Mouse (Mus musculus) G1E (cell line): ENCODE data around the gene Gm49358. TPM values are rescaled to one million over a fixed set of nuclear protein-coding genes. Genes with fewer than 3 reads are reported as not detected.

Experiments used
- ATAC-seq: 2 replicates; pipeline ENCODE4 v1.8.0; 2016; ENCODE audit warnings: mild to moderate bottlenecking; ENCODE audit not compliant: insufficient number of reproducible peaks, poor library complexity, low FRiP score, severe bottlenecking; ENCODE audit errors: extremely low read depth
- DNase-seq: peaks from one replicate; pipeline ENCODE4 v3.0.0; 2012; ENCODE audit warnings: low spot score
- H3K27me3 ChIP-seq: 2 replicates; pipeline ENCODE4 v1.6.1; 2012; ENCODE audit warnings: mild to moderate bottlenecking, low read length, inconsistent platforms; ENCODE audit not compliant: insufficient read depth
- H3K36me3 ChIP-seq: replicated peaks from 2 replicates; pipeline ENCODE3; 2012; ENCODE audit warnings: mild to moderate bottlenecking, inconsistent platforms
- H3K4me1 ChIP-seq: 2 replicates; pipeline ENCODE4 v1.6.1; 2012; ENCODE audit warnings: low read depth, low read length, inconsistent platforms, mixed read lengths; ENCODE audit not compliant: insufficient read depth
- H3K4me3 ChIP-seq: 2 replicates; pipeline ENCODE4 v1.5.1; 2012; ENCODE audit warnings: low read depth, mild to moderate bottlenecking, inconsistent platforms, low read length, moderate library complexity, mixed read lengths
- H3K9me3 ChIP-seq: replicated peaks from 2 replicates; pipeline ENCODE4 v1.6.1; 2012; ENCODE audit warnings: inconsistent platforms
- CTCF ChIP-seq: IDR thresholded peaks from 2 replicates; pipeline ENCODE4 v1.5.1; 2012; ENCODE audit warnings: low read depth, low read length, inconsistent platforms, mixed read lengths
- GATA1 ChIP-seq: IDR thresholded peaks from 2 replicates; pipeline ENCODE4 v1.6.1; 2012; ENCODE audit warnings: borderline replicate concordance, low read length, inconsistent platforms, mixed read lengths
- GATA2 ChIP-seq: IDR thresholded peaks from 2 replicates; pipeline ENCODE4 v1.6.1; 2012; ENCODE audit warnings: low read depth, low read length, inconsistent platforms, borderline replicate concordance
- POLR2AphosphoS5 ChIP-seq: IDR thresholded peaks from 2 replicates; pipeline ENCODE4 v1.6.1; 2012; ENCODE audit warnings: low read depth, low read length, inconsistent platforms; ENCODE audit not compliant: insufficient replicate concordance
- TAL1 ChIP-seq: conservative IDR thresholded peaks from 2 replicates; pipeline ENCODE4 v1.6.1; 2012; ENCODE audit warnings: low read depth, low read length, inconsistent platforms, mixed read lengths
- polyA plus RNA-seq: library from polyadenylated mRNA; stranded (reverse); fragments of >175 nt; gene quantifications from 2 replicates; pipeline ENCODE4 v1.2.3, GENCODE M21; 2012
- total RNA-seq, 2 experiments: library from RNA; stranded (forward) in 1 of 2; stranded (reverse) in 1 of 2; fragments of 200-1000 nt in 1 of 2; fragments of >200 nt in 1 of 2; fragmentation: Nextera tagmentation in 1 of 2; gene quantifications; 2 replicates each; pipeline ENCODE4 v1.2.3; 2014 to 2017

The Gm49358 gene
- total and polyA plus RNA-seq, 3 experiments = not detected

DNA sequence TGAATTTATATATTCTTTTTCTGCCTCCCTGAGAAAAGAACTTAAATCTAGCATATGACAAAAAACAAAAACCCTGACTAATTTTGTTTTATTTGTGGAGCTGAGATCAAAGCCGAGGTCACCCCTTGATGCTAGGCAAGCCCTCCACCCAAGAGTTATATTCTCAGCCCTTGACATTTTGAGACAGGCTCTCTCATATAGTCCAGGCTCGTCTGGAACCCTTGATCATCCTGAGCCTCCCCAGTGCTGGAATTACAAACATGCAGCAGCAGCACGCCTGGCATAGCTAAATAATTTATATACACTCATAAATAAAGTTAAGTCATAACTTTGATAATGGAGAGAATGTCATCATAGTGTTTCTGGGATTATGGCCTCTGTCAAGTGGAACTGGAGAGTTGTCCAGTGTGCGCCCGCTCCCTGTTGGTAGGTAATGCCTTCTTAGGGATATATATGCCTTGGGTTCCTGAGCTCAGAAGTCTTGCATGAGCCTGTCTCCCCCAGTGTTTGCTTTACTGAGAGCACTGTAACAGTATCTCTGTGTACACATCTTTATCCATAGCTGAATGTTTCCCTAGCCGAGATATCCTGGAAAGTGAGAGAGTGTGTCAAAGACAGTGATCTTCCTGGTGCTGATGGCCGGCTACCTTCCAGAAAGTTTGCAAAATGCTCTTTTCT is 27.9 kb downstream of the Gm49358 start:
- Histone ChIP-seq H3K9me3 (peaks cover 6% of the 10 kb centered on the region; the same call in 1 of the 2 replicates), H3K4me1 (peaks cover 26% of the 10 kb centered on the region), H3K4me3 (no peak overlapping the region), H3K27me3 (no peaks in the 10 kb centered on the region), H3K36me3 (peaks cover 72% of the 10 kb centered on the region)
- DNase-seq (no peak), ATAC-seq (no peak)
- TF ChIP-seq CTCF (no peak), GATA2 (no peak), POLR2AphosphoS5 (no peak), GATA1 (no peak), TAL1 (no peak)

DNA sequence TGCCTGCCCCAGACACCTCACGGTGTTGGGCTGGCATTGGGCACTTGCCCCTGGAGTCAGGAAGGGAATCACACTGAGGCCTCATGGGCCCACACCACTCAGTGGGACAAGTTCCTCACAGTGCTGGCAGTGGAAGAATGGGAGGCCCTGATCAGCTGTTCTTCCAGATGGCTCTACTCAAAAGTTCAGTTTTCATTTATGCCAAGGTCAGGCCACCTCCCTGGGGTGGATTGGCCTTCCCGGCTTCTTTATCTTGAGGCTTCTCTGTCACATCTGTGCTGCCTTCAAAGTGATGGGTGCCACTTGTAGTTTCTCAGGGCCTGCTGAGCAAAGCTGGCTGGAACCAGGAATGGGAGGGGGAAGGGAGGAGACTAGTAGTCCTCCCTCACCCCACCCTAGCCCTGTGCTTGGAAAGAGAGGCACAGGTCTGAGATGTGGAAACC is 29.8 kb downstream of the Gm49358 start:
- DNase-seq (no peak), ATAC-seq (no peak)
- Histone ChIP-seq H3K4me3 (no peak overlapping the region), H3K27me3 (no peaks in the 10 kb centered on the region), H3K4me1 (peaks cover 20% of the 10 kb centered on the region), H3K36me3 (peaks cover 61% of the 10 kb centered on the region), H3K9me3 (peaks cover 6% of the 10 kb centered on the region; the same call in 1 of the 2 replicates)
- TF ChIP-seq CTCF (no peak), GATA2 (no peak), GATA1 (no peak), POLR2AphosphoS5 (no peak), TAL1 (no peak)

DNA sequence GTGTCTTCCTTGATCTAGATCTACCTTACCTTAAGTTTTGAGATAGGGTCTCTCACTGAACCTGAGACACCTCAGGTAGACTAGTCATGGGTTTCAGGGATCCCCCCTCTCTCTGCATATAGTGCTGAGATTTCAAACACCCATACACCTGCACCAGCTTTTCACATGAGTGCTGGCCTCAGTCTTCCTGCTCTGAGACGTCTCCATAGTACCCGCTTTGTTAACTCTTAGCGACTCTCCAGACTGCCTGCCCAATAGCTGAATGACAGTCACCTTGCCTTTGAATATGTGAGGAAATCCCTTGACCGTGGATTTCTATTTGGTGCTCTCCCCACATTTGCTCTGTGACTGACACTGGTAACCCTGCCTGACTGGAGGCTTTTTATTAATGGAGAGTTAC is 30.4 kb downstream of the Gm49358 start:
- Histone ChIP-seq H3K4me1 (peaks cover 20% of the 10 kb centered on the region), H3K9me3 (peaks cover 6% of the 10 kb centered on the region; the same call in 1 of the 2 replicates), H3K4me3 (no peak overlapping the region), H3K27me3 (no peaks in the 10 kb centered on the region), H3K36me3 (peaks cover 61% of the 10 kb centered on the region)
- no peak for ATAC-seq
- DNase-seq = no peak
- TF ChIP-seq TAL1 = no peak
- no peak for TF ChIP-seq GATA1
- TF ChIP-seq GATA2 = no peak
- TF ChIP-seq POLR2AphosphoS5 = no peak
- TF ChIP-seq CTCF = no peak

DNA sequence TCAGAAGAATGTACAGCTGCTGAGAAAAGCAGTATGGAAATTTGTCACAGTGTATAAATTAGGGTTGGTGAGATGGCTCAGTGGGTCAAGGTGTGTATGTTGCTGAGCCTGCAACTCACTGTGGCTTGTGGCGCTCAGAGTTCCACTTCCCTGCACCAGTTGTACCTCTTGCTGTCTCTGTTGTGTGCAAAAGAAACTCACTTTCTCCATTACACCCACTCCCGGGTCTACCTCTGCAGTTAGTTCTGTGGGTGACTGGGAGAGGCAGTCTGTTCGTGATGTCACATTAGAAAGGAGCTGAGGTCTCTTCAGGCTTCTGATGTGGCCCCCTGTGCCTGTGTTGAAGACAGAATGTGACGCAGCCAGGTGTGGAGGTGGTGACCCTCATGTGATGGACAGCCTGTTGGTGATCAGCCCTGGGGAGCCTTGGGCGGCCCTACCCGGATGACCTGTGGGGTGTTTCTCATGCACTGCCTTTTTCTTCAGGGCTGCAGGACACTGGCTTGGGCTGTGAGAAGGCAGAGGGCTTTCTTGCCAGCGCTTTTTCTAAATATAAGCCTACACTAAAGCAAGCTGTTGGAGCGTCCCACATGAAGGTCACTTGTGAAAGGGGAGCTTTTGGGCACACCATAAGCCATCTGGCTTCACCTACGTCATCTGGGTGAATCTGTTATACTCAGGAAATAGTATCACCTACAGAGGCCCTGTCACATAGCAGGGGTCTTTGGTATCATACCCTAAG is 31.2 kb downstream of the Gm49358 start:
- no peak overlapping the region for H3K4me3 ChIP-seq
- no peaks in the 10 kb centered on the region for H3K27me3 ChIP-seq
- DNase-seq = no peak
- no peak for ATAC-seq
- TF ChIP-seq TAL1 (no peak), CTCF (no peak), GATA2 (no peak), GATA1 (no peak), POLR2AphosphoS5 (no peak)
- peaks cover 6% of the 10 kb centered on the region; the same call in 1 of the 2 replicates for H3K9me3 ChIP-seq
- peaks cover 53% of the 10 kb centered on the region for H3K36me3 ChIP-seq
- H3K4me1 ChIP-seq = peaks cover 17% of the 10 kb centered on the region

DNA sequence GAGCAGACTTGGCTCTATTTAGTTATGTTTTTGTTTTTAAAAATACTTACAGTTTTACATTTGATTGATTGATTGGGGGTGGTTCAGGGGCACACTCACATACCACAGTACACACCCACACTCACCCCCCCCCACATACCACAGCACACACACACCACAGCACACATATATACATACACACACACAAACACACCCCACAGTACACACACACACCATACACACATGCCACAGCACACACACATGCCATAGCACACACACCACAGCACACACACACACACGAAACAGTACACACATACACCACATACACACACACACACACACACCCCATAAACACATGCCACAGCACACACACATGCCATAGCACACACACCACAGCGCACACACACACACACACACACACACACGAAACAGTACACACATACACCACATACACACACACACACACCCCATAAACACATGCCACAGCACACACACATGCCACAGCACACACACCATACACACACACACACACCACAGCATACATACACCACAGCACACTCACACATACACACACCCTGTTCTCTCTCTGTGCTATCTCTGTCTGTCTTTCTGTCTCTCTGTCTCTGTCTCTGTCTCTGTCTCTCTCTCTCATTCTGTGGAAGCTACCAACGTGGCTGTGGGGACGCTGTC is 32.4 kb downstream of the Gm49358 start:
- Histone ChIP-seq H3K4me1 (peaks cover 17% of the 10 kb centered on the region), H3K27me3 (no peaks in the 10 kb centered on the region), H3K9me3 (peaks cover 6% of the 10 kb centered on the region; the same call in 1 of the 2 replicates), H3K36me3 (peaks cover 45% of the 10 kb centered on the region), H3K4me3 (no peak overlapping the region)
- no peak for TF ChIP-seq GATA2
- TF ChIP-seq GATA1 = no peak
- TF ChIP-seq TAL1 = no peak
- TF ChIP-seq CTCF = no peak
- no peak for TF ChIP-seq POLR2AphosphoS5
- ATAC-seq (no peak), DNase-seq (no peak)

DNA sequence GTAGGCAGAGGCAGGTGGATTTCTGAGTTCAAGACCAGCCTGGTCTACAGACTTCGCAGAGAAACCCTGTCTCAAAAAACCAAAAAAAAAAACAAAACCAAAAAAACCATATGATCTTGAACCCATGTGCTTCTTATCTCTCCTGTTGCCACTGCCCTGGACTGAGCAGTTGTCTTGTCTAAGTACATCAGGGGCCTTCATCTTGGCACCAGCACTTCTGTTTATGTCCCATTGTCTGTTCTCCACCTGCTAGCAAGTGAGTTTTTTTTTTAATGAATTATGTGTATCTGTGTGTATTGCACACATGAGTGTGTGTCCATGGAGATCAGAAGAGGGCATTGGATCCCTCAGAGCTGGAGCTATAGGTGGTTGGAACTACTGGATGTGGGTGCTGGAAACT is 43.6 kb downstream of the Gm49358 start:
- H3K27me3 ChIP-seq = no peaks in the 10 kb centered on the region
- H3K36me3 ChIP-seq = peaks cover 83% of the 10 kb centered on the region
- H3K9me3 ChIP-seq = no peaks in the 10 kb centered on the region
- no peak for TF ChIP-seq TAL1
- no peak for TF ChIP-seq GATA2
- TF ChIP-seq GATA1 = no peak
- no peak for TF ChIP-seq POLR2AphosphoS5
- no peak for TF ChIP-seq CTCF
- DNase-seq (no peak), ATAC-seq (no peak)
- H3K4me1 ChIP-seq = peaks cover 2% of the 10 kb centered on the region; the same call in 1 of the 2 replicates
- H3K4me3 ChIP-seq = no peak overlapping the region
